Mouse (Mus musculus): Measurements from ENCODE around the gene Itgal. TPM values are rescaled to one million over a fixed set of nuclear protein-coding genes. Genes with fewer than 3 reads are reported as not detected.
A peak's percentile ranks its signal among the peaks of the same experiment; 100 is the strongest.
"Not testable (repeated sequence)": the region's sequence is repeated elsewhere in the genome, so short reads cannot be mapped to it uniquely, and the experiment has no call there.

The Itgal gene
- polyA plus RNA-seq, 1 experiment from 2014 or later: 1.6 TPM

GRCm38 (mm10) chr7:127363475-127363921 is 67.4 kb downstream of the Itgal start:
- DNase-seq (peak; percentile 28), ATAC-seq (ENCODE audit: insufficient read depth) (peak; percentile 35; the same call in 1 of the 2 replicates)
- Histone ChIP-seq H3K9me3 (ENCODE audit: low read depth, low read length) (no peaks in the 10 kb centered on the region), H3K4me2 (peak overlapping the region; percentile 75), H3K27me3 (ENCODE audit: insufficient read depth, low read length) (peaks cover 10% of the 10 kb centered on the region; the same call in 1 of the 2 replicates), H3K36me3 (ENCODE audit: insufficient read depth) (no peaks in the 10 kb centered on the region), H3K4me1 (ENCODE audit: insufficient read depth) (no peaks in the 10 kb centered on the region), H3K9ac (peak overlapping the region; percentile 61), H3K4me3 (ENCODE audit: low read depth, low read length) (peak overlapping the region; percentile 30), H3K27ac (ENCODE audit: low read depth) (no peak overlapping the region)
- TF ChIP-seq CTCF (IDR thresholded peaks at IDR 0.05; ENCODE audit: low read depth): no peak
- under 1% methylated on average over 24 of the region's 24 CpGs for WGBS

- H3K27ac ChIP-seq (ENCODE audit: low read depth): no peak overlapping the region
- peak overlapping the region; percentile 30; the same call in 1 of the 2 replicates for H3K4me3 ChIP-seq (ENCODE audit: low read depth, low read length)
- 56% methylated on average over 4 of the region's 4 CpGs for WGBS
- H3K4me2 ChIP-seq: peak overlapping the region; percentile 75
- H3K9ac ChIP-seq: peak overlapping the region; percentile 61; the same call in 1 of the 2 replicates
- peak; percentile 45 for DNase-seq
- 0 out of 2 replicates have a peak, but pooled peaks have one; percentile 31 for ATAC-seq (ENCODE audit: insufficient read depth)
- no peaks in the 10 kb centered on the region for H3K4me1 ChIP-seq (ENCODE audit: insufficient read depth)
- no peak for TF ChIP-seq CTCF (IDR thresholded peaks at IDR 0.05; ENCODE audit: low read depth)
- no peaks in the 10 kb centered on the region for H3K9me3 ChIP-seq (ENCODE audit: low read depth, low read length)
- H3K36me3 ChIP-seq (ENCODE audit: insufficient read depth): no peaks in the 10 kb centered on the region
- H3K27me3 ChIP-seq (ENCODE audit: insufficient read depth, low read length): peaks cover 10% of the 10 kb centered on the region; the same call in 1 of the 2 replicates
Observed at GRCm38 (mm10) chr7:127364166-127364565, 68.1 kb downstream of the Itgal start.

- no peak for TF ChIP-seq CTCF (IDR thresholded peaks at IDR 0.05; ENCODE audit: low read depth)
- H3K4me1 ChIP-seq (ENCODE audit: insufficient read depth): no peaks in the 10 kb centered on the region
- H3K36me3 ChIP-seq (ENCODE audit: insufficient read depth): no peaks in the 10 kb centered on the region
- H3K4me2 ChIP-seq: no peak overlapping the region
- peaks cover 10% of the 10 kb centered on the region; the same call in 1 of the 2 replicates for H3K27me3 ChIP-seq (ENCODE audit: insufficient read depth, low read length)
- H3K4me3 ChIP-seq (ENCODE audit: low read depth, low read length): no peak overlapping the region
- 50% methylated on average over 3 of the region's 3 CpGs for WGBS
- no peak overlapping the region for H3K9ac ChIP-seq
- ATAC-seq (ENCODE audit: insufficient read depth) (no peak), DNase-seq (no peak)
- no peaks in the 10 kb centered on the region for H3K9me3 ChIP-seq (ENCODE audit: low read depth, low read length)
- no peak overlapping the region for H3K27ac ChIP-seq (ENCODE audit: low read depth)
Observed at GRCm38 (mm10) chr7:127366249-127366648, 70.2 kb downstream of the Itgal start.

GRCm38 (mm10) chr7:127371213-127371612 is 75.2 kb downstream of the Itgal start:
- WGBS: 75% methylated on average over 2 of the region's 2 CpGs
- no peaks in the 10 kb centered on the region for H3K4me1 ChIP-seq (ENCODE audit: insufficient read depth)
- H3K27ac ChIP-seq (ENCODE audit: low read depth): no peak overlapping the region
- no peak overlapping the region for H3K9ac ChIP-seq
- no peak for TF ChIP-seq CTCF (IDR thresholded peaks at IDR 0.05; ENCODE audit: low read depth)
- H3K36me3 ChIP-seq (ENCODE audit: insufficient read depth): peaks cover 6% of the 10 kb centered on the region; the same call in 1 of the 2 replicates
- ATAC-seq (ENCODE audit: insufficient read depth) (no peak), DNase-seq (no peak)
- H3K4me3 ChIP-seq (ENCODE audit: low read depth, low read length): no peak overlapping the region
- no peak overlapping the region for H3K4me2 ChIP-seq
- no peaks in the 10 kb centered on the region for H3K27me3 ChIP-seq (ENCODE audit: insufficient read depth, low read length)
- no peaks in the 10 kb centered on the region for H3K9me3 ChIP-seq (ENCODE audit: low read depth, low read length)

GRCm38 (mm10) chr7:127371870-127372269 is 75.8 kb downstream of the Itgal start:
- not testable (repeated sequence) for H3K4me3 ChIP-seq (ENCODE audit: low read depth, low read length); H3K4me2 ChIP-seq; H3K4me1 ChIP-seq (ENCODE audit: insufficient read depth); H3K9ac ChIP-seq; DNase-seq; H3K36me3 ChIP-seq (ENCODE audit: insufficient read depth); H3K27ac ChIP-seq (ENCODE audit: low read depth); H3K27me3 ChIP-seq (ENCODE audit: insufficient read depth, low read length); H3K9me3 ChIP-seq (ENCODE audit: low read depth, low read length); ATAC-seq (ENCODE audit: insufficient read depth)
- TF ChIP-seq CTCF (IDR thresholded peaks at IDR 0.05; ENCODE audit: low read depth): peak; percentile 23; the same call in 1 of the 2 replicates
- WGBS: 76% methylated on average over 3 of the region's 3 CpGs

- TF ChIP-seq CTCF (IDR thresholded peaks at IDR 0.05; ENCODE audit: low read depth): peak; percentile 77
- ATAC-seq (ENCODE audit: insufficient read depth) (peak; percentile 97), DNase-seq (peak; percentile 96)
- not testable (repeated sequence) for H3K27me3 ChIP-seq (ENCODE audit: insufficient read depth, low read length); H3K27ac ChIP-seq (ENCODE audit: low read depth); H3K36me3 ChIP-seq (ENCODE audit: insufficient read depth); H3K4me1 ChIP-seq (ENCODE audit: insufficient read depth); H3K9me3 ChIP-seq (ENCODE audit: low read depth, low read length)
- Histone ChIP-seq H3K9ac (peak within 1 kb of the TSS; percentile 76), H3K4me2 (peak within 1 kb of the TSS; percentile 71), H3K4me3 (ENCODE audit: low read depth, low read length) (peak within 1 kb of the TSS; percentile 69)
- WGBS: 1% methylated on average over 49 of the region's 49 CpGs
Observed at GRCm38 (mm10) chr7:127375271-127376245, 79.5 kb downstream of the Itgal start, which contains the start of gene Zfp747. Gene Zfp747, minus strand, starts transcription at chr7:127376050.
